Mouse (Mus musculus) skeletal muscle tissue, adult 2 months (tissue): Measurements from ENCODE around the gene Col23a1.
"Not testable (repeated sequence)": the region's sequence is repeated elsewhere in the genome, so short reads cannot be mapped to it uniquely, and the experiment has no call there.

Experiments used
- DNase-seq: peaks from one replicate; pipeline ENCODE4 v3.0.0-alpha.2; 2012; ENCODE audit warnings: low read depth, low spot score

The Col23a1 gene

GRCm38 (mm10) chr11:51586411-51586810 is 296.7 kb downstream of the Col23a1 start:
- DNase-seq = no peak

GRCm38 (mm10) chr11:51587059-51587458 is 297.3 kb downstream of the Col23a1 start:
- DNase-seq = no peak

GRCm38 (mm10) chr11:51588833-51589232 is 299.1 kb downstream of the Col23a1 start:
- DNase-seq = no peak

GRCm38 (mm10) chr11:51590002-51590401 is 300.3 kb downstream of the Col23a1 start:
- no peak for DNase-seq

- DNase-seq = no peak
Observed at GRCm38 (mm10) chr11:51591168-51591567, 301.4 kb downstream of the Col23a1 start.

- DNase-seq = no peak
Observed at GRCm38 (mm10) chr11:51591915-51592314, 302.2 kb downstream of the Col23a1 start.

GRCm38 (mm10) chr11:51593368-51593767 is 303.6 kb downstream of the Col23a1 start:
- DNase-seq = no peak

GRCm38 (mm10) chr11:51593849-51594248 is 304.1 kb downstream of the Col23a1 start:
- DNase-seq = no peak

GRCm38 (mm10) chr11:51594715-51595350 is 305.1 kb downstream of the Col23a1 start:
- DNase-seq = no peak

- DNase-seq = no peak
Observed at GRCm38 (mm10) chr11:51595459-51596083, 305.9 kb downstream of the Col23a1 start.

- no peak for DNase-seq
Observed at GRCm38 (mm10) chr11:51597553-51597952, 307.8 kb downstream of the Col23a1 start.

GRCm38 (mm10) chr11:51602253-51602652 is 312.5 kb downstream of the Col23a1 start:
- DNase-seq = no peak

GRCm38 (mm10) chr11:51605602-51606446 is 316.1 kb downstream of the Col23a1 start:
- DNase-seq = peak; percentile 80

GRCm38 (mm10) chr11:51606447-51607095 is 316.9 kb downstream of the Col23a1 start, which contains the start of gene Hnrnpab:
TSS of gene Hnrnpab (minus strand) at chr11:51606847.
- DNase-seq = peak; percentile 98

- DNase-seq = no peak
Observed at GRCm38 (mm10) chr11:51607096-51607738, 317.5 kb downstream of the Col23a1 start.

GRCm38 (mm10) chr11:51609266-51609909 is 319.7 kb downstream of the Col23a1 start:
- no peak for DNase-seq

GRCm38 (mm10) chr11:51609940-51610339 is 320.2 kb downstream of the Col23a1 start:
- DNase-seq = not testable (repeated sequence)

- no peak for DNase-seq
Observed at GRCm38 (mm10) chr11:51614256-51614655, 324.5 kb downstream of the Col23a1 start.

- DNase-seq = peak; percentile 61
Observed at GRCm38 (mm10) chr11:51615129-51615528, 325.4 kb downstream of the Col23a1 start.

GRCm38 (mm10) chr11:51615601-51616000 is 325.9 kb downstream of the Col23a1 start:
- peak; percentile 71 for DNase-seq

GRCm38 (mm10) chr11:51616113-51616512 is 326.4 kb downstream of the Col23a1 start:
- DNase-seq = not testable (repeated sequence)
